Mouse (Mus musculus) mesoderm, embryonic 11.5 days (tissue): ENCODE data around the gene Abhd12.

Experiments
- DNase-seq: peaks from one replicate; pipeline ENCODE4 v3.0.0-alpha.2; 2012; ENCODE audit warnings: low read depth, low spot score

The Abhd12 gene

DNA sequence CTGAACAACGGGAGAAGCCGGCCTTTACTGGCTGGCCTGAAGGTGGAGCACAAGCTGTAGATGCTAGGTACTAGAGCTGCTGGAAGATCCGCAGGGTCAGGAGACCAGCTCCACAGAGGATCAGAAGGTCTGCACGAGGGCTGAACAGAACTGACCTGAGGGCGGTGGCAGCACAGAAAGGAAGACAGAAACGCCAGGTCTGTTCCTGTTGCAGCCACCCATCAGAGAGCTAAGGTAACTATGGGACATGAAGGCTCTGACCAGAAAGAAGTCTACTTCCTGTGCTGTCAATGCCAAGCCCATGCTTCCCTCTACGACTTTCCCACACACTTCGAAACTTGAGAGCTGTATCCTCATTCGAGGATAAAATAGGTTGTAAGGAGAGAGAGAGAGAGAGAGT is 53.3 kb downstream of the Abhd12 start:
- DNase-seq, result no peak

DNA sequence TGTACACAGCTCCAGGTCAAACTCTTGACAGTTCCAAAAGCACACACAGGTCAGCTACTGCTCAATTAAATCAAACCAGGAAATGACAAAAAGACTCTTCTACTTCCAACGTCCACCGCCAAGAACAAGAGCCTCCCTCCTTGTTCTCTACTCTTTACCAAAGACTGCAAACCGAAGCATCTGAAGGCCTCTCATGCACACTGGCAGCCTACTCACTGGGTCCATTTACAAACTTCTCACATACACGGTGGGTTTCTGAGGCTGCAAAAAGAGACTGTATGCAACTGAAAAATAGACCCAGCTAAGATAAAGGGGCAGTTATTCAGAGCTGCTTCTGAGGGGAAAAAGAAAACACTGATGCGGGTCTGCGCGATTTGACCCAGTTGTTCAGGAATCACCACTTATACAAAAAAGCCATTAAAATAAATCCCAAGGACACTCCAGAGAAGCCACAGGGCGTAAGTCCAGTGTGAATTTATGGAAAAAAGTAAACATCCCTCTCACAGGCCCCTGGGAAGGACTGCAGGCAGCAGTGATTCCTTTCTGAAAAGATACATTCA is 57.0 kb downstream of the Abhd12 start:
- no peak for DNase-seq

DNA sequence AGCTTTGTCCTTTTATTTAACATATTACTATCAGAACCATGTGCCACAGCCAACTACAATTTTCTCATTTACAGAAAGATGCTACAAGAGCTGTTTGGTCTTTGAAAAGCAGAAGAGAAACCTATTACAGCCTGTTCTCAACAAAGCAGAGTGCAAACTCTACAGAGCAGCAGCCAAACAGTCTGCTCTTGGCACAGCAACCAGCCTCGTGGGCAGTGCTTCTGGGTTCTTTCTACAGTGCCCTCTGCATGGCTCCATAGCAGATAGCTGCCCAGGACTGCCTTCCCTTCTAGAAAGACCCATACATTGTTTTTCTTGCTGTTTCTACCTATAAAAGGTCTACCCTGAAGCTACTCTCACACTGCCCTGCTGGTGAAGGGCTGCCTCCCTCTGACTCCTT is 59.7 kb downstream of the Abhd12 start:
- no peak for DNase-seq

DNA sequence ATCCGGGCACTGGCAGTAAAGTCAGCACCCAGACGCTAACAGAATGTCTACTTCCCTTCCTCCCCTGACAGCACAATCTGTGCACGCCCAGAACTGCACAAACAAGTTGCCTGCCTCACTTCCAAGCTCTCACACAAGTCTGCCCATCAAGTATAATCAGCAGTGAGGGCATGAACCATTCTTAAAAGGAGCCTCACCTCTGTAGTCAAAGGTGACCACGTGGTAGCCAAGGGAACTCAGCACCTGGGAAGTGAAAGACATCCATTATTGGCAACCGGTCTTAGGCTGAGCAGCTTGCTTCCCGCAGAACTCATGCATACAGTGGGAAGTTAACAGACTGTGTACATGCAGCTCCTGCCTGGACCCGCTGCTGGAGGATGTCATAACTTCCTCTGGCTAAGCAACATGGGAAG is 62.5 kb downstream of the Abhd12 start:
- no peak for DNase-seq

DNA sequence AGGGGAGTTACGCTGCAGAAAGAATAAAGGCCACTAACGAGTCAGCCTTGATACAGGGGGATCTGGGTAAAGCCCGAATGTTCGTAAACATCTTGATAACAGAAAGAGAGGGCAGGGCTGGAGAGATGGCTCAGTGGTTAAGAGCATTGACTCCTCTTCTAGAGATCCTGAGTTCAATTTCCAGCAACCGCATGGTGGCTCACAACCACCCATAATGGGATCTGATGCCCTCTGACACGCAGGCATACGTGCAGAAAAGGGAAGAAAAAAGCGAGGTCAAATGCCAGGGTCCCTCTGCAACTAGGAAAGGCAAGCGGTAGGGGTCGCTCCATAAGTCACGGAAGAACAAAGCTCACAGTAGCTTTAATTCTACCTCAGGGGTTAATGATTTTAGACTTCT is 63.4 kb downstream of the Abhd12 start:
- no peak for DNase-seq

DNA sequence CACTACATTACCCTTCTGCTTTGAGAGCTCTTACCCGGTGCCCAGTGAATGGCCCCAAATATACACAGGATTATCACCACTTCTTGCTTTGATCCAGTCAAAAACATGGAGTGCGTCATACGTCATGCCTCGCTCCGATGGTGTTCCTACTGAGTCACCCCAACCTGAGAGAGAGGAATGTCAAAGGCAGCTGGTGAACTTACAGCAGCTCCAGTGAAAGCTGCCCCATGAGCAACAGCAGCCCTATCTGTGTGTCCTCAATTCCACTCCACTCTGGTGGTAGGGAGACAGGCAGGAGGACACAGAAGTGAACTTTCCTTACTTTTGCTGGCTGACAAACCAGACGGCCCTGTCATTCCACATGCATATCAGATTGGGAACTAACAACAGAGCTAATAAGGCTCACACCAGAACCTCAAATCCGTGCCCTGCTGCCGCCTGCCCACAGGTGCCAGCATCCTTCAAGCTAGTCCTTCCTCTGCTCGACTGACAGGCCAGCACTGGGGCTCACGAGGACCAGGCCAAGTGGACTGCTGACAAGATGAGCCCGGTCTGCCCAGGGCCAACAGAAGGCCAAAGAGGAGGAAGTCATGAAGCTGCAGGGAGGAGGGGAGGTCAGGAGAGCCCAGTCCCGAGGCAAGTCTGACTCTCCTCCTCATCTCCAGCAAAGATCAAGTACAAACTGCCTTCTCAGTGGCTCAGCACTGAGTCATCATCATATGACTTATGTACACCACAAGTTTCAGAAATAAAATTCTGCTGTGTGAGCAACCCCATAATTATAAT is 64.7 kb downstream of the Abhd12 start:
- DNase-seq, result no peak

DNA sequence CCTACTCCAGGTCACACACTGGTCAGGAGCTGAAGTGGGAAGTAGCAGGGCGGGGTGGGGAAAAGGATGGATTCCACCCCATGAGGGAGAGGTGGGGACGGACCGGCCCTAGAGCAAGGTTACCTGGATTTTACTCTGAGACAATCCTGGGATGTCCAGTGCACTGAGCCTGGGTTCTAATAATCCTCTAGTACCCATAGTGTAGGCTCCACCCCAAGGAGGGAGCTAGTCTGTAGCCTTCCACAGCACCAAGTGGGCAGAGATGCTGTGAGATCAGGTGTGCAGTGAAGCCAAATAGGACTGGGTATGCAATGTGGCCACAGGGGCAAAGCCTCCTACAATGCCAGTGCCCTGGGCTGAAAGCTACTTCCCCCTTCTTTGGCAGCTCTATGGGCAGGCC is 66.8 kb downstream of the Abhd12 start:
- DNase-seq, result no peak

DNA sequence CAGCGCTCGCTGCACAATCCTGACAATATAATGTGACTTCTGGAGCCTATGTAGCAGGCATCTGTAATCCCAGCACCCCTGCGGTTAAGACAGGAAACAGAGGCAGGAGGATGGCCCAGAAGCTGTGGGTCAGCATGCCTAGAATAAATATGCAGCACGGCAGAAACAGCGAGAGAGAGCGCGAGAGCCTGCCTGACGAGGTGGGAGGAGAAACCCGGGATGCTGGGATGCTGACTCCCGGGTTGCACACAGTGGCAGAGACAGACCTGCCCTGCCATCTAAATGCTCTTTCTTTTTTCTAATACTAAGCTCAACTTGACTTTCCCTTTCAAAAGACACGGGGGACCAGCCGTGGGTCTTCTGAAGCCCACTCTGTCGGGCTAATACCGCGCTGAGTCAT is 67.6 kb downstream of the Abhd12 start:
- no peak for DNase-seq

DNA sequence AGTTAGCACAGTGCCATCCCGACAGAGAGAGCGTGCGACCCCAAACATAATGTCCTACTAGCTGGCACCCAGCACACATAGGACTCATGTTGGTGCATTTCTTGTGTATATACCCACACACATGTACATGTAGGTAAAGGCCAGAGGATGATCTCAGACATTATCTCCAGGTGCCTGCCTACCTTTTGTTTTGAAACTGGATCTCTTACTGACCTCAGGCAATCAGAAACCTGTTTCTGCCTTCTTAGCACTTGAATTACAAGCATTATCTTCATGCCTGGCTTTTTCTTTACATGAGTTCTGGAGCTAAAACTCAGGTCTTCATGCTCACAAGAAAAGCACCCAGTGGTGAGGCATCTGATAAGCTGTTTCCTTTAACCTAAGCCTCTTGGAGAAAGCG is 68.6 kb downstream of the Abhd12 start:
- no peak for DNase-seq

DNA sequence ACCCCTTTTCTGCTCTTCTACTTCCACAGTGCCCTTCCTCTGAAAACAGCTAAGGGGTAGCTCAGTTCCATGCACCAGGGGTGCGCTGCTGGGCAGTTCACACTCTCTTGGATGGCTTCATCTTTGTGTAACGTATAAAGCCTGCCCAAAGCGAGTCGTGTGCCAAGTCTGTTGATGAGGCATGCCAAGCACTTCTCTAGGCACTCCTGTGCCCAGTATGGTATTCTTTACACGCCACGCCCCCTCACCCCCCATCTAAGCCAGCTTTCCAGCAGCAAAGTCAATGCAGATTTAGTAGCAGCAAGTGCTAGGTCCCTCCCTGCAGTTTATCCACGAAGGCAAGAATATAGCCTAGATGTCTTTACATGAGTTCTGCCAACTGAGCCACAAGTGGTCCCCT is 69.9 kb downstream of the Abhd12 start:
- no peak for DNase-seq

DNA sequence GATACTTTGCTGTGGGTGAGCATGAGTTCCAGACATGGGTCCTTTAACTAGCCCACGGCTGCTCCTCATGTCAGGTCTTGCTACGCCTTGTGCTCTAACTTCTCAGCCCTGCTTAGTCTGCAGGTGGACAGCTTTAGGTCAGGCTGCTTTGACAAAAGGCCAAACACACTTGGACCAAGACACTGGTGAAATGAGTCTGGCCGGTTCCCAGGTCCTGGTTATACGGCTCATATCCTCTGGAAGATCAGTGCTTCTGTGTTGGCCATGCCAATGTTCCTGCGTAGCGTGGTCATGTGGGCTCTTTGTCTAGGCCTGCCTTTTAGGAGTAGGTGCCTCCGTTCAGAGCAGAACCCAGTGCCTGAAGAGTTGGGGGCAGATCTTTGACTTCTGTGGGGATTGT is 72.5 kb downstream of the Abhd12 start:
- no peak for DNase-seq

DNA sequence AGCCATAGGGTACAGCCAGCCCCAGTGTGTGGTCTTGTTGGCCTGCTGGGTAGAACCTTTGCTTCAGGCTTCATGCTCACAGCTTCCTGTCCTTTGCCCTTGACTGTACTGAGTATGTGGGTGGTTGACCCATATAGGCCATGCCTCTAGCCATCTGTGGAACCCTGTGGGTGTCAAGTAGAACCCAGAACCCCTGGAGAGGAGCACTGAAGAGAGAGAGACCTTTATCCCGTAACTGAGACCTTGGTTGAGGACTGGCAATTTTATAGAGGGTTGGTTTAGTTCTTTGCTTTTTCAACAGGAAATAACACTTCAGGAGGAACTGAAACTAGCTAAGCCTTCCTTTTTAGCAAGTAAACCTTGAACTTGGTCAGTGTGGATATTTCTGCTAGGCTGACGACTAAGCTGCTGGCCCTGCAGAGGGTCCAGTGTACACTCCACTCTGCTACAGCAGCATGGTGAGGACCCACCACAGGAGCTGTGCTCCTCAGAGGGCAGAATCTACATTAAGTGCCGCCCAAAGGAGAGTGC is 73.6 kb downstream of the Abhd12 start:
- DNase-seq, result no peak

DNA sequence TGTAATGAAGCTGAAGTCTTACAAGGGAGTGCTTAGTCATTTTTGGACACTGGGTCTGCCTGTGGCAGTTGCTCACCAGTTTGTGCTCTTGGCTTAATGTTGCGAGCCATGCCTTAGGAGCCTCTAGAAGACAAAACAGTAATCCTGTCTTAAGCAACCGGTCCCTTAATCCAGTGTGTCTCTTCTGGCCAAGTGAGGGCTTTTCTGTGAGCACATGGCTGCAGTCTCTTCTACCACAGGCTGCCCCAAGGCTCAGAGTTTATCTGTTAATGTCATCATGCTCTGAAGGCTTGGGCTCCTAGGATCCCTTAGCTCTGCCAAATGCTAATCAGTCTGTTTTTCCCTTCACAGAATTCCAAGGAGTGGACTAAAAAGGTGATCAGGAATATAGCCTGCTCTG is 74.5 kb downstream of the Abhd12 start:
- DNase-seq, result no peak

DNA sequence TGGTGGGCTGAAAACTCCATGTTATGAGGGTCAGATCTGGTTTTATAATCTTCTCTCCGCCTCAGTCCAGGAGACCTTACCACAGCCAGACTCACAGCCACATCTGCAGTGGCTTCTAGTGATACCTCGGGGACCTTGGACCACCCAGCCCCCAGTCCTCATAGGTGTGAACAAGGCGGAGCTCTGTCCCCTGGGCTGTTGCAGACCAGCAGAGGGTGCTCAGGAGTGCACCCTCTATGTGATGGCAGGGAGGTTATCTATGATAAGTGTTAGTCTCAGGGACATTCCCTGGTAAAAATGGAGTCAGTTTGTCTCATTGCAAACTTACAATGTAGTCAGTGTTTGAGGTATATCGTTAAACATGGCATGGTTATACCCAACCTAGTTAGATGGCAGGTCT is 75.9 kb downstream of the Abhd12 start:
- no peak for DNase-seq

DNA sequence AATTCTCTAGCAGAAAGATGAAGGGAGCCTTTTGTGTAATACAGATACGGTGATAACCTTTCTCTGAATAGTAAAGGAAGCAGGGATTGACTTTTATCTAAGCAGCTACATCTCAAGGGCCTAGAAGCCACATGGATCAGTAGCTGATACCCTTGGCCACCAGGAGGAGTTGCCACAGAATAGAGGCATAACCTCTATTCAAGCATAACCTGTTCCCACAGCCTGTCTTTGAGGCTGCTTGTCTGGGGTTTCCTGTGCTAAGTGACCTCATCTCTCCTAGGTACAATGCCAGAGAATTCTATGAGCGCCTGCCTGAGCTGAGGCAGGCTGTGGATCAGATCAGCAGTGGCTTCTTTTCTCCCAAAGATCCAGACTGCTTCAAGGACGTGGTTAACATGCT is 76.4 kb downstream of the Abhd12 start:
- DNase-seq, result no peak

DNA sequence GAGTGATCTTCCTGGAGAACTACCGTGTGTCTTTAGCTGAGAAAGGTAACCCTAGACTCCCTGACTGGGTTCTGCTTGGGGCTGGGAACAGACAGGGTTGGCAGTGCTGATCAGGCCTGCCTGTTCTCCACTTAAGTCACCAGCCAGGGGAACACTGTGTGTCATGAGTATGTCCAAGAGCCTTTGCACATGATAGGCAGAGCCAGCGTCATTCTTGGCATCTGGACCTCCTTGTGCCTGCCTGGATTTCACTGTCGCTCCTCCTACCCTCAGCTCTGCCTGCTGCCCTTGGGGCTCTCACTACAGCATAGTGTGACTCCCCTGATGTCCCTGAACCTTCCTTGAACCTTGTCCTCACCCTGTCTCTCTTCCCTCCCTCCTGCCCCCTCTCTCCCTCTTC is 78.1 kb downstream of the Abhd12 start:
- DNase-seq, result no peak

DNA sequence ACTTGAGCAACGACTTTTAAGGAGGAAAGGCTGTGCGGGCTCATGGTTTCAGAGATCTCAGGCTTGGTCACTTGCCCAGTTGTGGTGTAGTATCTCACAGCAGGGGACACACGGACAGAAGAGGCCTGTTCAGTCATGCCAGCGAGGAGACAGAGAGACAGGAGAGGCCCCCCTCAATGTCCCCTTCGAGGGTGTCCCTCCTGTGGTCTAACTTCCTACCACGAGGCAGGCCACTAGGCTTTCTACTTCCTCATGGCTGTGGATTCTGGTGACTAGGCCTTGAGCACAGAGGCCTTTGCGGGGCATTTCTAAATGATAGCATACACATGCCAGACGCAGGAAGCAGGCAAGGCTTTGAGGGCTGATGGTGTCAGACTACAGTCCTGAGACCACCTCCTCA is 81.6 kb downstream of the Abhd12 start:
- no peak for DNase-seq

DNA sequence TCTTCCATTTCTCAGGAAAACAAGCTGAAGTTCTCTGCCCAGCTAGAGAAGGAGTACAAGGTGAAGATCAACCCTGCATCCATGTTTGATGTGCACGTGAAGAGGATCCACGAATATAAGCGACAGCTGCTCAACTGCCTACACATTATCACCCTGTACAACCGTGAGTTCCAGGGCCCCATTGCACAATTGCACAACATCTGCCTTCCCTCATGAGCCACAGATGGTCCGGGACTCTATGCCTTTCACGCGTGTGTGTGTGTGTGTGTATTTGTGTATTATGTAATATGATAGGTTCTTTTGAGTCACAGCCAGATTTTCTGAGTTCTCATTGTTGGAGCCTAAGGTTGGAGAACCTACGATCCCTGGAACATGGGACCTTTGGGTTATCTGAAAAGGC is 83.8 kb downstream of the Abhd12 start:
- no peak for DNase-seq

DNA sequence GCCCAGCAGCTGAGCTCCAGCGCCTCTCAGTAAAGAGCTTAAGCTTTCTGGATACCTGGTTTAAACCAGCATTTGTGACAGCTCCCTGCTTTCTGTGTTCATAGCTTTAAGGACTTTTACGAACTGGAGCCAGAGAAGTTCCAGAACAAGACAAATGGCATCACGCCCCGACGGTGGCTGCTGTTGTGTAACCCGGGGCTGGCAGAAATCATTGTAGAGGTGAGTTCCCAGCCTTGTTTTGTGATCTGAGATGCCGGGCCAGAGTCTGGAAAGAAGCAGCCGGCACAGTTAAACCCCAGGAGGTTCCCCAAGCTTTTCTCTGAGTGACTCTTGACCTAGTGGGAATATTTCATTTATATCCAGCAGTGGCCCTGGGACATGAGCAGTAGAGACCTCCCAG is 85.8 kb downstream of the Abhd12 start:
- DNase-seq, result no peak

DNA sequence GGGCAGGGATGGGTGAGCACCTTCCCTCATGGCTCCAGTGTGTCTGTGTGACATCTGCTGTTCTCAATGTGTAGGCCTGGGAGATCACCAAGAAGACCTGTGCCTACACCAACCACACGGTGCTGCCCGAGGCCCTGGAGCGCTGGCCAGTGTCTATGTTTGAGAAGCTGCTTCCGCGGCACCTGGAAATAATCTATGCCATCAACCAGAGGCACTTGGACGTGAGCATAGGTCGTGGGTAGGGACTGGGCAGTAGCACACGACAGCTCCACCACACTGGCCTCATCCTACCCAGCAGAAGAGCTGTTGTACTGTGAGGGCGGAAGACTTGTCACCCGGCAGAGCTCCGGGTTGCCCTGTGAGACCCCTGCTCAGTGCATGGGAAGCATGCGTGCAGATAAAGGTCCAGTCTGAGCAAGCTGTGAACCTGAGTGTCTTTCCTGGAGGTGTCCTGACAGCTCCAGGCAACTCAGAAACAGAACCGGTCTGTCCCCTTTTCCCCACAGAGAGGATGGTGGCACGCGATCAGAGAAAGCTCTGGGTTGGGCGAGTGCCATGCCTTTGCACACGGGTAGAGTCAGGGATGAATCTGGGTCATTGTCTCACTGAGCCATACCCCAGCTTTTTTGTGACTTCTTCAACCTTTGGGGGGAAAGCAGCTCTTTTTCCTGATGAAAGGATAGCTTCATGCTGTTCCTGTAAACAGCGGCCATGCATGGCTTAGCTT is 87.7 kb downstream of the Abhd12 start:
- DNase-seq, result no peak

DNA sequence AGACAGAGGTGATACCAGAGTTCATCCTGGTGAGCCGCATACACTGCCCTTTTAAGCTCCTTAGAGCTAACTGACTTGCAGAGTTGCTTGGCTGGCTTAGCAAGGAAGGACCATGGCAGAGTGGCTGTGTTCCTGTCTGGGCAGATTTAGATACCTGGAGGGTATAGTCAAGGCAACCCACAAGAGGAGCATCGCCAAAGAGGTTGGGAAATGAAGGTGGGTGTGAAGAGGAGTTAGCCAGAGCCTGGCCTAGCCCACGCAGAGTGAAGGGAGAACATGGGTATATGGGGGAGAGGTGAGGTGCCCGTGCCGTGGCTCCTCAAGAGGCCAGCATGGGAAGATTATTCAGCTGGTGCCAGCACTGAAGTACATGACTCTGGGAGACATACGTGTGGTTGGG is 91.7 kb downstream of the Abhd12 start:
- no peak for DNase-seq

DNA sequence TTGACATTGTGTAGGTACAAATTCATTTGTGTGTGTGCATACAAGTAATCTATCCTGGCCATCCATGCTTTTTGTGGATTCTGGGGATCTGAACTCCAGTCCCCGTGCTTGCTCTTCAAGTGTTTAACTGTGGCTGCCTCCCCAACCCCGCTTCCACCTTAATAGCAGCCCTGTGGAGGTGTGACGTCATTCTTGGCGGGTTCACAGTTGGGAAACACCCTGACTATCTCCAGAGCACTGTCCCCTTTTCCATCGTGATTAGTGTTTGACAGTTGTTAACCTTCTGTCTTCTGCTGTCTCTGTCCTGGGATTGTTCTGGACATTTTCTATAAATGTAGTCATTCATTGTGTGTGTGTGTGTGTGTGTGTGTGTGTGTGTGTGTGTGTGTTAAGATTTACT is 93.9 kb downstream of the Abhd12 start:
- DNase-seq, result no peak

DNA sequence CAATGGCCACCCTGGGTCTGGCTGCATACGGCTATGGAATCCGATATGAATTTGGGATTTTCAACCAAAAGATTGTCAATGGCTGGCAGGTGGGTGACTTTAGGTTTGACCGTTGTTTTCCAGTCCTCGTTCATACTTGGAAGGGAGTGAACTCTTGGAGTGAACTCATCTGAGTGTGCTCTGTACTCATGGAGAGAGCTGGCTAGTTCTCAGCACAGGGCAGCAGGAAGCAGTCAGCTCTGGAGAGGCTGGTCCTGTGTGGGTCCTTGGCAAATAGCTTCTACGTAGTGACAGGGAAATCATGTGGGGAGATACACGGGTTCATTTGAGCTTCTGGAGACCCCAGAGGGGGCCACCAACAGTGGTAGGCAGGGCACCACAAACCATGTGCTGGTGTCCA is 95.7 kb downstream of the Abhd12 start:
- no peak for DNase-seq
